Mouse (Mus musculus): ENCODE results near the gene Ip6k1. TPM values are rescaled to one million over a fixed set of nuclear protein-coding genes. Genes with fewer than 3 reads are reported as not detected.
A peak's percentile ranks its signal among the peaks of the same experiment; 100 is the strongest.

Ip6k1 gene
- total and polyA plus RNA-seq, 3 experiments = 30.8 to 58.5 (median 55.9) TPM

DNA sequence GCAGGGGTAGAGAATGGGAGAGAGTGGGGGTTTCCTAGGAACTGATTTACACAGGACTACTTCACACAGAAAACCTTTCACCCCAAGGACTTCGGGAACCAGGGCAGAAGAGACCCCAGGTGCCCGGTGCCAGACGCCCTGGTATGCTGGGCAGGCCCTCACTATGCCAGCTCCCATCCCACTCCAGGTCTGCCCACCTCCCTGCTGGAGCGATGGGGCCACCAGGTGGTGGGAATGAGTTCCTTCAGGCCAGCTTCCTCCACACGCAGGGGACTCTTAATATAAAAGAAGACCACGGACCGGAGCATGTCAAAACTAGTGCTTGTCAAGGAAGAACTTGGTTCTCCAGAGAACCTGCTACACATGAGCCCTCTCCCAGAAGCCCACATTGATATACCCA is 64.9 kb downstream of the Ip6k1 start:
- no peak for ATAC-seq (ENCODE audit: extremely low read depth, insufficient number of reproducible peaks, low FRiP score, poor library complexity, severe bottlenecking)
- Histone ChIP-seq H3K36me3 (replicated peaks) (peaks cover 100% of the 10 kb centered on the region), H3K27me3 (ENCODE audit: insufficient read depth, low read length) (no peaks in the 10 kb centered on the region), H3K9me3 (replicated peaks) (no peaks in the 10 kb centered on the region), H3K4me1 (ENCODE audit: insufficient read depth, low read depth, low read length) (peaks cover 13% of the 10 kb centered on the region; the same call in 1 of the 2 replicates), H3K4me3 (ENCODE audit: low read depth, low read length) (no peak overlapping the region)
- TF ChIP-seq TAL1 (conservative IDR thresholded peaks at IDR 0.05; ENCODE audit: low read depth, low read length) (no peak), POLR2AphosphoS5 (IDR thresholded peaks at IDR 0.05; ENCODE audit: insufficient replicate concordance, low read depth, low read length) (no peak), GATA2 (IDR thresholded peaks at IDR 0.05; ENCODE audit: borderline replicate concordance, low read depth, low read length) (no peak), GATA1 (IDR thresholded peaks at IDR 0.05; ENCODE audit: borderline replicate concordance, low read length) (no peak), CTCF (IDR thresholded peaks at IDR 0.05; ENCODE audit: low read depth, low read length) (no peak)
- DNase-seq (ENCODE audit: low spot score) = no peak

DNA sequence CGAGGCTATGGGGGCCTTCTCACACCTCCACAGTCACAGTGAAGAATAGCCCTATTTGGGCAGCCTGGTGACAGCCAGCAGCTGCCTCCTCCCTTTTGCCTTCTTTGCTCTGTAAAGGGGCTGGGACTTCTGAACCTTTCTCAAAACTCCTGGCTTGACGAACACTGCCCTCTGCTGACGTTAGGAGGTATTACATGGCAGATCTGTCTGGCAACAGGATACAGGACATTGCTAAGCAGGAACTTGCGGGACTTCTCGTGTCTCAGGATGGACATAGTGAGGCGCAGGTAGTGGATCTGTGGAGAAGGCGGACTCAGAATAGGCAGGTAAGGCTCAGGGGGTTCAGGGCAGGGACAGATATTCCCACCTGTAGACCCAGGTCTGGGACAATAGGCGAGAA is 65.6 kb downstream of the Ip6k1 start:
- peaks cover 100% of the 10 kb centered on the region for H3K36me3 ChIP-seq (replicated peaks)
- H3K9me3 ChIP-seq (replicated peaks) = no peaks in the 10 kb centered on the region
- ATAC-seq (ENCODE audit: extremely low read depth, insufficient number of reproducible peaks, low FRiP score, poor library complexity, severe bottlenecking) (no peak), DNase-seq (ENCODE audit: low spot score) (peak; percentile 72)
- peaks cover 13% of the 10 kb centered on the region; the same call in 1 of the 2 replicates for H3K4me1 ChIP-seq (ENCODE audit: insufficient read depth, low read depth, low read length)
- no peak for TF ChIP-seq GATA1 (IDR thresholded peaks at IDR 0.05; ENCODE audit: borderline replicate concordance, low read length)
- peak; percentile 99 for TF ChIP-seq CTCF (IDR thresholded peaks at IDR 0.05; ENCODE audit: low read depth, low read length)
- H3K27me3 ChIP-seq (ENCODE audit: insufficient read depth, low read length) = no peaks in the 10 kb centered on the region
- no peak overlapping the region for H3K4me3 ChIP-seq (ENCODE audit: low read depth, low read length)

GRCm38 (mm10) chr9:108069007-108069406 is 66.7 kb downstream of the Ip6k1 start:
- ATAC-seq (ENCODE audit: extremely low read depth, insufficient number of reproducible peaks, low FRiP score, poor library complexity, severe bottlenecking) = no peak
- Histone ChIP-seq H3K9me3 (replicated peaks) (no peaks in the 10 kb centered on the region), H3K36me3 (replicated peaks) (peaks cover 100% of the 10 kb centered on the region), H3K4me3 (ENCODE audit: low read depth, low read length) (no peak overlapping the region), H3K27me3 (ENCODE audit: insufficient read depth, low read length) (no peaks in the 10 kb centered on the region), H3K4me1 (ENCODE audit: insufficient read depth, low read depth, low read length) (peaks cover 13% of the 10 kb centered on the region)
- no peak for DNase-seq (ENCODE audit: low spot score)
- TF ChIP-seq CTCF (IDR thresholded peaks at IDR 0.05; ENCODE audit: low read depth, low read length) (no peak), GATA2 (IDR thresholded peaks at IDR 0.05; ENCODE audit: borderline replicate concordance, low read depth, low read length) (no peak), GATA1 (IDR thresholded peaks at IDR 0.05; ENCODE audit: borderline replicate concordance, low read length) (no peak)

GRCm38 (mm10) chr9:108069529-108069928 is 67.2 kb downstream of the Ip6k1 start:
- TF ChIP-seq TAL1 (conservative IDR thresholded peaks at IDR 0.05; ENCODE audit: low read depth, low read length) (no peak), GATA2 (IDR thresholded peaks at IDR 0.05; ENCODE audit: borderline replicate concordance, low read depth, low read length) (no peak), GATA1 (IDR thresholded peaks at IDR 0.05; ENCODE audit: borderline replicate concordance, low read length) (no peak), CTCF (IDR thresholded peaks at IDR 0.05; ENCODE audit: low read depth, low read length) (no peak), POLR2AphosphoS5 (IDR thresholded peaks at IDR 0.05; ENCODE audit: insufficient replicate concordance, low read depth, low read length) (no peak)
- H3K9me3 ChIP-seq (replicated peaks) = no peaks in the 10 kb centered on the region
- no peak overlapping the region for H3K4me3 ChIP-seq (ENCODE audit: low read depth, low read length)
- H3K4me1 ChIP-seq (ENCODE audit: insufficient read depth, low read depth, low read length) = peaks cover 13% of the 10 kb centered on the region
- H3K27me3 ChIP-seq (ENCODE audit: insufficient read depth, low read length) = no peaks in the 10 kb centered on the region
- H3K36me3 ChIP-seq (replicated peaks) = peaks cover 98% of the 10 kb centered on the region
- DNase-seq (ENCODE audit: low spot score) = no peak
- ATAC-seq (ENCODE audit: extremely low read depth, insufficient number of reproducible peaks, low FRiP score, poor library complexity, severe bottlenecking) = no peak

GRCm38 (mm10) chr9:108071801-108072200 is 69.5 kb downstream of the Ip6k1 start:
- H3K36me3 ChIP-seq (replicated peaks) = peaks cover 90% of the 10 kb centered on the region
- H3K4me3 ChIP-seq (ENCODE audit: low read depth, low read length) = no peak overlapping the region
- H3K9me3 ChIP-seq (replicated peaks) = no peaks in the 10 kb centered on the region
- ATAC-seq (ENCODE audit: extremely low read depth, insufficient number of reproducible peaks, low FRiP score, poor library complexity, severe bottlenecking) (no peak), DNase-seq (ENCODE audit: low spot score) (no peak)
- H3K4me1 ChIP-seq (ENCODE audit: insufficient read depth, low read depth, low read length) = peaks cover 13% of the 10 kb centered on the region
- no peaks in the 10 kb centered on the region for H3K27me3 ChIP-seq (ENCODE audit: insufficient read depth, low read length)
- TF ChIP-seq GATA2 (IDR thresholded peaks at IDR 0.05; ENCODE audit: borderline replicate concordance, low read depth, low read length) = no peak
- no peak for TF ChIP-seq GATA1 (IDR thresholded peaks at IDR 0.05; ENCODE audit: borderline replicate concordance, low read length)
- no peak for TF ChIP-seq CTCF (IDR thresholded peaks at IDR 0.05; ENCODE audit: low read depth, low read length)
- no peak for TF ChIP-seq POLR2AphosphoS5 (IDR thresholded peaks at IDR 0.05; ENCODE audit: insufficient replicate concordance, low read depth, low read length)

GRCm38 (mm10) chr9:108072481-108072924 is 70.2 kb downstream of the Ip6k1 start:
- Histone ChIP-seq H3K27me3 (ENCODE audit: insufficient read depth, low read length) (no peaks in the 10 kb centered on the region), H3K4me1 (ENCODE audit: insufficient read depth, low read depth, low read length) (peaks cover 19% of the 10 kb centered on the region), H3K9me3 (replicated peaks) (no peaks in the 10 kb centered on the region), H3K4me3 (ENCODE audit: low read depth, low read length) (no peak overlapping the region), H3K36me3 (replicated peaks) (peaks cover 90% of the 10 kb centered on the region)
- DNase-seq (ENCODE audit: low spot score) = no peak
- ATAC-seq (ENCODE audit: extremely low read depth, insufficient number of reproducible peaks, low FRiP score, poor library complexity, severe bottlenecking) = no peak
- TF ChIP-seq GATA2 (IDR thresholded peaks at IDR 0.05; ENCODE audit: borderline replicate concordance, low read depth, low read length) (no peak), TAL1 (conservative IDR thresholded peaks at IDR 0.05; ENCODE audit: low read depth, low read length) (no peak), GATA1 (IDR thresholded peaks at IDR 0.05; ENCODE audit: borderline replicate concordance, low read length) (no peak), POLR2AphosphoS5 (IDR thresholded peaks at IDR 0.05; ENCODE audit: insufficient replicate concordance, low read depth, low read length) (no peak), CTCF (IDR thresholded peaks at IDR 0.05; ENCODE audit: low read depth, low read length) (no peak)

Measured in G1E (cell line).